Mouse (Mus musculus) retina, postnatal 7 days (tissue): Measurements from ENCODE around the gene Fcnb.

Experiments
- DNase-seq: peaks from one replicate; pipeline ENCODE4 v3.0.0-alpha.2; 2012; ENCODE audit warnings: low read depth, low spot score

The Fcnb gene

DNA sequence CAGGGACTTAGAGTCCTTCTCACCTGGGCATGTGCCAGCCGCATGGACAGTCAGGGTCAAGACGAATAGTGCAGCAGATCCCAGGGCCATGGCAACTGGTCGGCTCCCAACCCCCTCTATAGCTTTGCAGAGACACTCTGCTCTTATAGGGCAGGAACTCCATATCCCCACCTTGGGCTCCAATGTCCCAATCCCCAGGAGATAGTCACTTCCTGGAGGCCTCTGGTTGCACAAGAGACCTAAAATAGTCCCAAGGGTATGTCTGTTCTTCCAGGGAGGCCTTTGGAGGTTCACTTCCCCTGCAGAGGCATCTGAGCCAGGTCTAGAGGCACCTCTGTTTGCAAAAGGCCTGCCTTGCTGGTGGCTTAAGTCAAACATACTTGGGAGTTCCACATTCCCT, at the start of gene Fcnb:
Fcnb (minus strand) TSS at position 118 of the 400 bp plus-strand sequence.
- no peak for DNase-seq

DNA sequence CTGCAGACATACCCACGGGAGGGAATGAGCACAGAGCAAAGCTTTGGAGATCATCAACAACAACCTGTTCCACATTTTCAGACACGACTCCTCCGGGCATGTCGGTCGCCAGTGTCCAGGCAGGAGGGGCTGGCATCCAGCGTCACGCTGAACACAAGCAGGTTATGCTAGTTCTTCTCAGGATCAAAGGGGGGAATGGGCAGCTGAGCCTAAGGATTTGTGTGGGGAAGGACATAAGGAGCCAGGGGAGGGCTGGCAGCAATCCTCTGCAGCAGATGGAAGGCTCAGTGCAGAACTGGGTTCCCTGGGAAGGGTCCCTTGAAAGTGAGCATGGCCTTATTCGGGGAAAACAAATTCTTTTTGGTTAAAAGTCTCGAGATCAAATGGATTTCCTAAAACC, 49.1 kb upstream of the Fcnb start:
- DNase-seq = no peak

DNA sequence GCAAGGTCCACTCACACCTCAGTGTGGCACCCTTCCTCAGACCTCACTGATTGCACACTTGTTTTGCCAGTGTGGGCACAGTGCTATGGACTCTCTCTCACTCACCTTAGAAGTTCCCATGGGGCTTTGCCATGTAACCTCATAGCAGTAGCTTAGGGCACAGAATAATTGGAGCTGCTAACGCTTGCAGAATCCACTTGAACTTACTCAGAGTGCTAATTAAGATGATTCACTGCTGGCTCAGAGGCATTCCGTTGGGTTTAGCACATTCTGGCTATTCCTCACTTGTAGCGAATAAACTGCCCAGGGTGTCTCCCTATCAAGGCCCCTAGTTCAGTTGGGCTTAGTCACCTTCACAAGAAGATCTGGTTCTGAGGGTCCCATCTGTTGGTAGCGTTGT, 47.4 kb upstream of the Fcnb start:
- no peak for DNase-seq

DNA sequence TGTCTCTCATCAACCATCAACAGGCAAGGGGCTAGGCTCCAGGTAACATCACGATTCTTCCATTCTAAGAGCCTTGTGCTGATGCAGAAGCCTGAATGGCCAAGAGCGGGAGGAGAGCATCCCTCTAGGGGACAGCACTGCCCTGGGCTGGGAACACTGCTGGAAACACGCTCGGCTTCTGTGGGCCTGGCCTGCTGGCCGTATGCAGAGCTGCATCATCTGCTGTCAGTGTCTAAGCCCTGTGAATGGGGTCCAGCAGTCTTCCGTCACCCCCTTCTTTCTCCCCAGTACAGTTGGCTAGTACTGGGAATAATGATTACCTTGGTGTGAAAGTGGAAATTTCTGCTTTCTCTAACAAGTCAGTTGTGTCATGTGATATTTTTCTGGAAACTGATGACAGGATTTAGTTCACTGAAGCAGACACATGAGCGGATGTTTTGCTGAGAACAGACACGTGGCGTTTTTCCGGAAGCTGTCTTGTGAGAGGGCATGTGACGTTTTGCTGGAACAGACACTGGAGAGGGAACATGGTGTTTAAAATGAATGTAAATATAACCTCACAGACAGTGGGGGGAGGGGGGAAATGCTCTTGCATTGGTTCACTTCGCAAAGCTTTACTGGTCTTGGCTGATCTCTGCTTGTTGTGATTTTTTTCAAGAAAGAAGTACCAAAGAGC, 42.2 kb upstream of the Fcnb start:
- no peak for DNase-seq

GRCm38 (mm10) chr2:28123910-28124309, 39.2 kb upstream of the Fcnb start:
- DNase-seq = no peak

- no peak for DNase-seq
These were observed 36.6 kb upstream of the Fcnb start for GRCm38 (mm10) chr2:28121309-28121708.

DNA sequence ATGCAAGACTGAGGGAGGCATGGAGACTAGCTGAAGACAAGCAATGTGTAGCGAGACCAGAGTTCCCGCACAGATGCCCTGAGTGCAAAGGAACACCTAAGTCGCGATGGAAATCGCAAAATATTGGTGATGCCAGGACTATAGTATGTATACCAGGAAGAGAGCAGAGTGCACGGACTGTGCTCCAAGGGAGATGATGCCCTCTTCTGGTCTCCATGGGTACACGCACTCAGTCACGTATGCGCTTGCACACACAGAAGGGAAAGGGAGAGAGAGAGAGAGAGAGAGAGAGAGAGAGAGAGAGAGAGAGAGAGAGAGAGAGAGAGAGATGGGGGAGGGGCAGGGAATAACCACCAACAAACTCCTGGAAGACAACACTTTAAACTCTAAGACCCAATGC, 35.7 kb upstream of the Fcnb start:
- DNase-seq = no peak

DNA sequence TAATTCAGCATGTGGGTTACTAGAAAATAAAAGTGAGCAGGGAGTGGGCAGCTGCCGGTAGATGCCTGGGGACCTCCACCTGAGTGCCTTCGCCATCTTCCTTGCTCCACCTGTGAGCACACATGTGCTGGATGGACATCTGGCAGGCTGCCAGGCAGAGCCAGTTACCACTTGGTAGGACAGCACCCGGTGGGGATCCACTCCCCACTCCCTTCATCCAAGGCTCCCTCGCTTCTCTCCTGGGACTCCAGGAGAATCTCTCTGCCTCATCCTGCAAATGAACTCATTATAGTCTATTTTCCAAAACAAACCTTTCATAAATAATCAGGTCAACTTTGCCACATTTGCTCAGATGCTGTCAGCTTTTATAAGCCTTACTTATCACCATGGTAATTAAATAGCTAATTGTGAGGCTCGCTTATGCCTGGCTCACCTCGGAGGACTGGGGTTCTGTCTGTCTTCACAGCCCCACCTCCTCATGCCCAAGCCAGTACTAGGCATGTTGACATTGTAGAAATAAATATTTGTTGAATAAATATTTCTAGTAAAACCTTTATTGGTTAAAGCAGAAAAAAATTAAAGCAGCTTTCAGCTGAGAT, 33.9 kb upstream of the Fcnb start:
- DNase-seq = peak; percentile 56

DNA sequence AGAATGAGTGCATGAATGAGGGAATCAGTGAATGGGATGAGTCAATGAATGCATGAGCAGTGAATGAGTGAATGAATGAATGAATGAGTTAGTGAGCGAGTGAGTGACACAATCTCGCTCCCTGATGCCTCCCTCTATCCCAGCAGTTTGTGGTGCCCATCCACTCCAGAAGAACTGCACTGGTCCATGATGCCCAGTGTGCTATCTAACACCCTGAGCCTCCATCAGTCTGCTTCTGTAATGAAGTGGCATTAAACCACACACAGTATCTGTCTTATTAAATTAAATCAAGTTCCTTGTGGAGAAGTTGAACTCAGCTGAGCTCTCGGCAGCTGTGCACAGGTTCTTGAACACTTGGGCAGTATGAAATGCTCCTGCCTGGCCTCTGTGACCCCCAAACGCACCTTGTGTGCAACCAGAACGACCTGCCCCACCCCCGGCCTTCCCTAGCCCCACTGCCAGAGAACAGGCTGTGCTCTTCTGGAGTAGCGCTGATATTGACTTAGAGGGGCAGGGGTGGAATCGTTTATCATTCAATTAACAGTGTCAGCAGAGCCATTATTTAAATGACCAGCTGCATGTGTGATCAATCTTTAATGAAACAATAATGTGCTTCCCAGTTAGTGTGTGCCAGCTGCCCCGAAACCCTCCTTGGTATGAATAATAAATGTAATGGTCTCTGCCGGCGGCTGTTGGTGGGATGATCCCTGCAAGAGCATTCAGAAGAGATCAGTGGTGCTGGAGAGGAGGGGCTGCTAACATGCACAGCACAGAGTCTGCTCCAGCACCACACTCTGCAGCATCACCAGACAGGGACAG, 33.0 kb upstream of the Fcnb start:
- DNase-seq = no peak

GRCm38 (mm10) chr2:28108763-28109162, 24.1 kb upstream of the Fcnb start:
- DNase-seq = no peak

DNA sequence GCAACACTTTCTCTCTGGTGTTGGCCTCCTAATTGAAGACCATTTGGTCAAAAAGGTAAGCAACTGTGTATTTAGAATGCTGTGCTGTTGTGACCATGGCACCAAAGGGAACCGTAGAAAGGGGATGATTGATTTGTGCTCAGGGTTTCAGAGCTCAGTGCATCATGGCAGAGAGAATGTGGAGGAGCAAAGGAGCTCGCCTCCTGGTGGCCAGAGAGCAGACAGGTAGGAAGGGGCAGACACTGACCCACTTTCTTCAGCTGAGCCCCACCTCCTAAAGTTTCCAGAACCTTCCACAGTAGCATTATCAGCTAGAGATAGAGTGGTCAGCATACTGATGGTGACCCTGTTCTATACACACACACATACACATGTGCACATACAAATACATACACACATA, 21.3 kb upstream of the Fcnb start:
- no peak for DNase-seq

DNA sequence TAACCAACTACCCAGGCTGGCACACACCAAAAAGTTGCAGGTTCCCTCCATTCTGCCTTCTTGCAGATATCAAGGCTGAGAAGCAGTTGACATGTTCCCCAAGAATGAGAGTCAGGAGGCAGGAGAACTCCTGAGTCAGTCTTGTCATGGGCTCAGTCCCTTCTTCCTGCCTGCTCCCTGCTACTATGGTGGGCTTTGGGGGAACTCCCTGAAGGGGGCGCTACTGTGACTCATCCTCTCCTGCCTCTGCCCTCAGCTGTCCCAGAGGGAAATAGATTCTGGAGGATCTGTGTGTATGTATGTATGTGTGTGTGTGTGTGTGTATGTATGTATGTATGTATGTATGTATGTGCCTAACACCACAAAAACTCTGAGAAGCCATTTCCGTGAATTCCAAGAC, 19.0 kb upstream of the Fcnb start:
- DNase-seq = no peak

DNA sequence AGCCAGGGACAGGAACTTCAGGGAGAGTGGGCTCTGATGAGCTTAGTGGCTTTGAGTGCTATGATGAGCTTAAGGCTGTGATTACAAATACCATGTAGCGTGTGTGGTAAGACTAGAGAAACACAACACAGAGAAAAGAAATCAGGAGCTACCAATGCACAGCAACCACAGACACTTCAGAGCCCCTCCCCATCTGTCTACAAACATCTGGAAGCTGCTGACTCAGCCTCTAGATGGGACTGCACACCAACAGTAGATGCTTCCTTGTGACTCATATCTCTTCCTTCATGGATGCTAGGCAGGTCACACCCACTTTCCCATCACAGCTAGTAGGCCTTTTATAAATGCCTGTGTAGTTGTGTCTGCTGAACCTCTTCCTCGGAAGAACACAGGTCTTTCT, 17.2 kb upstream of the Fcnb start:
- no peak for DNase-seq

DNA sequence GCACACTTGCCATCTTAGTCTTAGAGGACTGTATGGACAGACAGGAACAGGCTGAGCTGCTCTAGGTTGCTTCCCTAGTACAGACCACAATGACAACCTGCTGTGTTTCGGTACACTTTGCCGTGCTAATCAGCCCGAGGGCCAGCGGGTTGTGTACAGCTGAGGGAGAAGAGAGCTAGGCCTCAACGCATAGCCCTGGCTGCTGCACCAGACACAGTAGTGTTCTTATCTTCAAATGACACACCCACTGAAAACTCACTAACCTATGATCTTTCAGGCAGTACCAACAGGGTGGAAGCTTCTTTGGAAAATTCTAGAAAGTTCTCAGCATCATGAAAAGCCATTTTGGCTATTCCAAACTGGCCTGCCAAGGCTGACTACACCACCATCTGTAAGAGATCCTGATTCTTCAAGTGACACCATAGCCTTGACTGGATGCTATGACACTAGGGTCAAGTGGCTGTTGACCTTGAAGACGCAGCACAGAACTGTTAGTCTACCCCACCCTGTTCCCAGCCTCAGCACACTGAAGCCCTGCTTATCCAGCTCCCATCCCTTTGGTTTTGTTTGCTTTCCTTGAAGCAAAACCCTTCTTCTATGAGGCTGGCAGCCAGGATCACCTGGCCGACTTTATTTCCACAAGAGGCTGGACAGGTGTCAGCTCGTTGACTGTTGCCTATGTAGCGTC, 16.3 kb upstream of the Fcnb start:
- DNase-seq = no peak

- no peak for DNase-seq
These were observed 14.1 kb upstream of the Fcnb start for GRCm38 (mm10) chr2:28098547-28099505.

DNA sequence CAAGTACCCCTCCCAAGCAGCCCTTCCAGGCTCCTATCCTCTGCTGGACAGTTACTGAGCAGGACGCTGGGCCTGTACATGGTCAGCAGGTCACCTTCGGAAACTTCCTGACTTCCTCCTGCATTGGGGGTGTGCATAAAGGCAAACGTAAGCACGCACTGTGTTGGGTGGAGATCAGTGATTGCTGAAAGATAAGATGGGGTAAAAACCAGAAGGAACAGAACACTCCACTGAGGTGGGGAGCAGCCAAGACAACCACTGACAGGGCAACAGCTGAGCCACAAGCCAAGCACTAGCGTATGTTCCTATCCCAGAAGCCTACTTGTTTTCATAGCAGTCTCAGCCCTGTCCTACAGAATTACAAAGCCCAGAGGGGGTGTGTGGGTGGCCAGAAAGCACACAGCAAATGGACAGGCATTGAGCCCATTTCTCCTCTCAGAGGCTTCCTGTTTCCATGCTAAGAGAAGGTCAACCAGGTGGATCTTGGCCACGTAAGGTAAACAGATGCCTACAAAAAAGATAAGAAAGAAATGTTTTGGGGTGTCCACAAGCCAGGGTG, 12.1 kb upstream of the Fcnb start:
- DNase-seq = no peak

DNA sequence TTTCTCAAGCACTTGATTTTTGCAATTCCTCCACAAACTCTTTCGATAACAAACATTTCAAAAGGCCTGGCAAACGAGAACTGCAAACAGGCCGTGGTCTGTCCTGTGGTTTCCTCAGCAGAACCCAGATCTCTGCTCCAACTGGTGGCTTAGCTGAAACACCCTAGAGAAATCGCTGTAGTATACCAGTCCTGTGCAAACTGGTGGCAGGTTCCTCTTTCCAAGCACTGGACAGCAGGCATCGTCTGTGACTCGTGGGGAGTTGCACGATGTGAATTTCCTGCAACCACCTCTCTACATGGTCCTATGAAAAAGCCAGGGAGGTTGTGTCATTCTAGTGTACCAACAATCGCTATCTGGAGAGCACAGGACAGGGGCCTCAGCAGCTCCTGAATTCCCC, 7.4 kb upstream of the Fcnb start:
- DNase-seq = no peak

GRCm38 (mm10) chr2:28091042-28091441, 6.4 kb upstream of the Fcnb start:
- no peak for DNase-seq

DNA sequence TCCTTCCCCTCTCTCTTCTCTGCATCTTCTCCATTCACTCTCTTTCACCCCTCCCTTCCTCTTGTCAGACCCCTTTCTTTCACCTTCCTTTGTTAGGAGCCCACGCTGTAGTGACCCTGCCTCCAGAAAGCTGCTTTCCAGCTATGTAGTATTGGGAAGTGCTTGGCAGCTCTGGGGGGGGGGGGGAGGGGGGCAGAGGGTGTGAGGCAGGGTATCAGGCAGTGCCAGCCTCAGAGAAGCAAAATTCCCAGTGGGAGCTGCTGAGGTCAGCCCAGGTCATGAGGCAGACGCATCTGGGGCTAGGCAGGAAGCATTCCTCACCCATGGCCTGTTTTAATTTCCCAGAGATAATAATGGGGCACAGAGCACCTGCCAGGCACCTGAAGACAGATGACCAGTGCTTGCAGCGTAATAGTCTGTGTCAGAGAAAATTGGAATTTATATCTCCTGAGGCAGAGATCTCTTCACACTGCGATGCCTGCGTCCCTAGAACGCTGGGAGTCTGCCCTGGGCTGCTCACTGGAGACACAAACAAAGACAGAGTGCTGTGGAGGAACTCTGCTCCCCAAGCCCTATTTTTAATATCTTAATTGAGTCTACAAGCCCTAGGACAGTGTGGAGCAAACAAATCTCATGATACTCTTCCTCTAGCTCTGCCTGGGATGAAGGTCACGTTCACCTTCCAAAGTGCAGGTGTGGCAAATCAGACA, 5.8 kb upstream of the Fcnb start:
- DNase-seq = no peak

- no peak for DNase-seq
These were observed 4.4 kb upstream of the Fcnb start for GRCm38 (mm10) chr2:28089095-28089494.
